Mouse (Mus musculus) frontal cortex, postnatal 10 days (tissue): ENCODE data around the gene Nav2.

Source experiments
- DNase-seq, 2 experiments: peaks; one replicate each; pipeline ENCODE4 v3.0.0; 2022; ENCODE audit warnings: low spot score in 2 of 2, mixed read lengths in 1 of 2

Nav2 gene

DNA sequence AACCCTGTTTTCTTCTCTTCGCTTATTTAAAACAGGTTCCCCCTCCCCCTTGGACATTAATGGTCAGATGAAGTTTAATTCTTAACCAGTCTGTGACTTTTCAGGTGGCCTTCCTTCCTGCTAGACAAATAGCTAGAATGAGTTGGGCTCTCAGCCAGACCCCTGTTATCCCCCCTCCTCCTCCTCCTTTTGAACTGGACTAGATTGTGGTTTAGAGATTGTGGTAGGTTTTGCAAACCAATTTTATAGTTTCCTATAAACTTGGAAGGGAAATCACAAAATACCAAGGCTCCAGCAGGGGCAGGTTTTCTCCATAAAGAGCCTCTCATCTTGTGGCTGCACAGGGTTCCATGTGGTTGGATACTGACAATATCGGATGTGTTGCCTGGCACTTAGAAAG, 606.5 kb downstream of the Nav2 start:
- no peak for DNase-seq

DNA sequence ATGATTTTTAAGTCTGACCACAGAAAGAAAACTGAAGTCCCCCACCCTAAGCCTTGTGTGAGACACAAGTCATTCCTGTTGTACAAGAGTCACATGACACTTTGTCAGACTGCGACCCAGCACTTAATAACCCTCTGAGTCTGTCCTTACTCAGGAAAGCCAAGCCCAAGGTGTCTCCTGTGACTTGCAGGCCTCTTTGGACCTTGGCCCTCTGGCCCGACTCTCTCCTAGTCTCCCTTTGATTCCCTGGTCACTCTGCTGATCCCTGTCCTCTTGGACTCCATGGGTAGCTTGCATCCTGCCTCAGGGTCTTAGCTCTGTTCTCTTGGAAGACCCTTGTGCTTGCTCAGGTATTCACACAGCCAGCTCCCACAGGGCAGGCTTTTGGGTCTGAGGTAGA, 612.0 kb downstream of the Nav2 start:
- no peak for DNase-seq

DNA sequence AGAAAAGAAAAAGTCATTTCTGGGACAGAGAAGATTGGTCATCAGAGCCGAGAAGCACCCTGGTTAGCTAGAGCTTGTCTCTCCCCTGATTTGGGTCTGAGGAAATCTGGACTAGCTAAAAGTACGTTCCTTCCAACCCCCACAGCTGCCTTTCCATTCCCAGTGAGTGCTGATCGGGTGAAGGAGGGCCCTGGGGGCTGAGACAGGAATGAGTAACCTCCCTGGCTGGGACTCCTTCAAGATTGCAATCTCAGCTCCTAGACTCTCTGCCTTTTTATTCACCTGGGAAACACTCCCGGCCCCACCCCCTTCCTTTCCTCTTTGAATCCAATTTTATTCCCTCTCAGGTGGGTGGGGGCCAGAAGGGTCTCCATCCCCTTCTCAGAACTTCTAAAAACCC, 612.8 kb downstream of the Nav2 start:
- no peak for DNase-seq

DNA sequence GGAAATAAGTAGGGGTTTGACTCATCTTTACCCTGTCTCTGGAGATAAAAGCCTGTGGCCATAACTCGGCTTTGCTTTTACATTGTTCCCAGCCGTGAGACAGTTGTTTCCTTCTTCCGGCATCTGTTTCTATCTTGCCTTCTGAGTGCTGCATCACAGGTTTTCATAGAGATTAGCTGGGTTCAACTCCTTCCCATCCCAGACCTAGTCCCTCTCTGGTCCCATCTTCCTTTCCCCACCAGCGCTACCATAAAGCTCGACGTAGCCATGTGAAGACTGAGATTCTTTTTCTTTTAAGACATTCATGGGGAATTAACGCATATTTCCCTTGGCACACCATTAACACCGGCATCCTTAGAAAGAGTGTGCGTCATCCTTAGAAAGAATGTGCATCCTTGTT, 613.5 kb downstream of the Nav2 start:
- DNase-seq = no peak

DNA sequence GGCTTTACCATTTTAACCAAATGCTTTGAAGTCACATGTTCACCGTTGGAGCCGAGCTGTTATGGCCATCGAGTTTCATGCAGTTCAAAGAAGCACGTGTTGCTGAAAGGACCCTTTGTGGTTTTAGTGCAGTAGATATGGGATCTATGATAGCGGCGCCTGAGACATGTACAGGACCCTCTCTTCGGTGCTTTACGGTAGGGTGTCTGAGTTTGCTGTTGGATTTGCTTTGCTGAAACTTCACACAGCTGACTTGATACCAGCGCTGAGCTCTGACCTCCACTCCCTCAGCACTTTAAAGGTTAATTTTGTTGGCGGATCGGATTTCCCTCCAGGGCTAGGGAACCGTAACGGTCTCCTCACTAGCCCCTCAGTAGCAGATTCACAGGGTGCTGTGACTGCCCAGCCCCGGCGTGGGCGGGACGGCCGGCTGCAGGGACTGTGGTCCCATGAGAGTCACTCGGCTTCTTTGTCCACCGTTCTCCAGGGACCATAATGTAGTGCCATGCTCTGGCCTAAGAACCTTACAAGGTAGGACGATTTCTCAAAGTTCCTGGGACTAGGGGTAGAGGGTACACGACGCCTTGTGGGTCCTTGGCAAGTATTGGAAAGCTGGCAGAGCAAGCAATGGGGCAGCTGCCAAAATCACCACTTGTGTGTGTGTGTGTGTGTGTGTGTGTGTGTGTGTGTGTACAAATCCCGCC, 614.0 kb downstream of the Nav2 start:
- no peak for DNase-seq

DNA sequence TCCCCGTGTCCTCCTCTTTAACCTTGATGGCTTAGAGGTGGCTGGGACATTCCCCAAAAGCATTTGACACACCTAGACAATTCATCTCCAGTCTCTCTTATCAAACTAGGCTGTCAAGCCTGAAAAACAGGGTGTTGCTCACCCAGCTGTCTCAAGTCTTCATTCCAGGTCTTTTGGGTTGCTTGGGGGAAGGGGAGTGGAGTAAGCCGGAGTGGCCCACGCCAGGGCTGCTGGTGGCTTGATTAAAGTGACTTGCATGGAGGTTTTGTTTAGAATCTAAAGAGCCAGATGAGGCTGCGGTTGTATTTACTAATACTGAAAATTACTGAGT, 614.6 kb downstream of the Nav2 start:
- no peak for DNase-seq

DNA sequence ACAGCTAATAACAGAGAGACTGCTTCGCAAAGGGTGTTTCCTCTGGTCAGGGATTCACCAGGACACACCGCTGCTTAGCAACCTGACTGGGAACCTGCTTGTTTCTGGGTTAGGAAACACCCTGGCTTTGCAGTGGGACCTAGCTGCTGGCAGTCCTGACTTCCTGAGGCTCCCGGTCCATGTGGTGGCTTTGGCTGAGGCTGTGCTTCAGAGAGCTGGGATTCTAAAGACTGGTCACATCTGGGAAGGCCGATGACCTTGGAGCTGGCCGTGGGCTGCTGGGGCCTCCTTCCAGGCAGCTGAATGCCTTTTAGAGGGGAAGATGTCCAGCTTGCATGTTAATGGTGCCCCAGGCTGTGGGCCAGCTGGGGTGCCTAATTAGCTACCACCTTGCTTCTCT, 615.2 kb downstream of the Nav2 start:
- no peak for DNase-seq

DNA sequence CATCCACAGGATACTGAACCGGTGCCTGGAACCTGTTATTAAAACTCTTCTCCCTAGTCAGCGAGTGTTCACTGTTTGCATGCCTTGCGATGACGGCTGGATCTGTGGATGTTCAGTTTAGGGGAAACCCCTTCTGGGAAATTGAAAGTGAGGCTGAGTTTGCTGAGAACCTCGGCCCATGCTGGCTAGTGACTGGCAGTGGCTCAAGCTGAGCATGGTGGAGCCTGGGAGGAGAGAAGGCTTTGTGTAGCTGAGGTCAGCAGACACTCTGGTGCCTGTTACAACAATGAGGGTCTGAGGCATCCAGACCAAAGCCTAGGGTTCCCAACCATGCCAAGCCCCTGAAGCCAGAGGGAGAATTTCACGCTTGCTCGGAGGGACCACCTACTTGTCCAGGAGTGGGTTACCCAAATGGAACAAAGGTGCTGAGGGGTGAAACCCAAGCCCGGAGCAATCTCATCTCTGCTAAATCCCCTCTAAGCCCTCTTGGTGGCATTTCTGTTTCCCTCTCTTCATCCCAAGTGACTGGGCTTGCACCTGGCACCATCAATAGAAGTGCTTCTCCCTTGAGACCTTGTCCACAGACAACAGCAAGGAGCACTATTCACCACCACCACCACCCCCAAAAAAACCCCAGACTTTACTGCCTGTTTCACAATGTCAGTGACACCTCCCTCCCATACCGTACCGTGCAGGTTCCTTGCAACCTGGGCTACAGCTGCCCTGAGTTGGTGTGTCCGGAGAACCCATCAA, 617.0 kb downstream of the Nav2 start:
- DNase-seq = no peak

DNA sequence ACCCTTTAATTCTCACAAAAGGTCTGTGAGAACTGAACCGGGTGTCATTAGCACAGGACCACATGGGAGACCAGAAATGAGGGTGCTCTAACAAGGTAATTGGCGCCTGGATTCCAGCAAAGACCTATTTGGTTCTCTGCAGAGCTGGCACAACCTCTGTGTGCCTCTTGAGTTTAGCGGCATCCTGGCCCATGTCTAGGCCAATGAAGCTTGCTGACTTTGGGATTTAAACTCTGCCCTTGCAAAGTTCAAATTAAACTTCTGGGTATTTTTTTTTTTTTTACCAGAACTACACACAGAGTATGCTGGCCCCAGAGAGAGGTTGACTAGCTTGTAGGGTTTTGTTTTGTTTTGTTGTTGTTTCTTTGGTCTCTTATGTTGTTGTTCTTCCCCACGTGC, 617.6 kb downstream of the Nav2 start:
- no peak for DNase-seq

DNA sequence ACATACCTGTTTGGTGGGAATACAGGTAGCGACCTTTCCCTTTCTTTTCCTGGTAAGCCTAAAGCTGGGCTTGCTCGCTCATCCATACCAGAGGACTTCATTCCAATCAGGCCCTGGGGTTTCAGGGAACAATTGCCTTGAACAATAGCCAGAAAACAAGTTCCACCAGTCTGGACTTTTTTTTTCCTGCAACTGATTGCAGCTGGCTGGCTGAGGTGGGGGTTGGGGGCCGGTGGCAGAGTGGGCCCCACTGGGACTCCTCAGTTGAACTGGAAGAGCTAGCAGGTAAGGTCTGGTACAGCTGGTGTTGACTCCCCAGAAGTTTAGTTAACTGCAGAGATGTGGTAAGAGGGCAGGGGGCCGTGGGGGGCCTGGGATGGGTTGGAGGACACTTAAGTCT, 619.0 kb downstream of the Nav2 start:
- DNase-seq = no peak

DNA sequence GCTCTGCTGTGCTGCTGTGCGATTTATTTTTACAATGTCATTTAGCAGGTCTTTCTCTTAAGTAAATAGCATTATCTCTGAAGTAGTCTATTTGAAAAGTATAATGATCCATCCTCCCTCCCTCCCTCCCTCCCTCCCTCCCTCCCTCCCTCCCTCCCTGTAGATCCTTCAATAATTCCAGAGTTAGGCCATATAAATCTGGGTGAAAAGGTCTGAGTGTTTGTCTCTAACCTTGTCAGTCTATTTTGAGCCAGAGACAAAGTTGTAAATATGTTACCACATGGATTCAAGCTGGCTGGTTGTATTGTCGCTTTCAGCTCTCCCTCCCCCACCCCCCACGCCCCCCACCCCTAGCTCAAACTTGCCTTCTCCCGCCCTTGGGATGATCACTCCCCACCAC, 619.4 kb downstream of the Nav2 start:
- DNase-seq = no peak

DNA sequence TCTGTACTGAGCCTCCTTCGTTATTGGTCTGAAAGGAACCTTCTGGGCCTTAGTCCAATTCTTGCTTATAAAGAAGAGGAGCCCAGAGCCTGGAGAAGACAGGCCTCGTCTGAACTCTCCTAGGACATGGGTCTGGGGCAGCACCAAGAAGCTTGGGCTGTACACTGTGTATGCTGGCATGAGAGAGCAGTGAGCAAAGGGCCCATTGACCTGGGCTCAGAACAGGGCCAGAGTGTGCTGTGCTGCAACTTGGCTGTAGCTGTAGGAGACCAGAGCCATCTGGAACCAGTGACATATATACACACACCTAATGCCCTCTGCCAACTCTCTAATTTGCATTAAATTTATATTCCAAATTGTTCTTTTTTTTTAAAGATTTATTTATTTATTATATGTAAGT, 621.0 kb downstream of the Nav2 start:
- DNase-seq = no peak

DNA sequence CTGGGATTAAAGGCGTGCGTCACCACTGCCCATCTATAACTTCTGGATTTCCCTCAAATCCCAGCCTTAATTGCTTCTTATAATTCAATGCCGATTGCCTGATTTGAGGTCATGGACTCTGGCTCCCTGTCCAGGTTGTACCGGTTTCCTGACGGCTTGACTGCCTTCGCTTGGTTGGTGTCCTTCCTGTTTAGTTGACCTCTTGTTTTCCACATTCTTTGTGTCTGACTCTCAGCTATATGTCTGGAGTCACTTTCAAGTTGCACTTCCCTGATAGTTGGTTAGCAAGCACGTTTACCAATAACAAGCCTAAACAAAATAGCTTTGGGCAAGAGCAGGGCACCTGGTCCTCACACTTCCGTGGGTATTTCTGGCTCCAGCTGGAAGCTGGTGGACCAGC, 625.1 kb downstream of the Nav2 start:
- DNase-seq = no peak

DNA sequence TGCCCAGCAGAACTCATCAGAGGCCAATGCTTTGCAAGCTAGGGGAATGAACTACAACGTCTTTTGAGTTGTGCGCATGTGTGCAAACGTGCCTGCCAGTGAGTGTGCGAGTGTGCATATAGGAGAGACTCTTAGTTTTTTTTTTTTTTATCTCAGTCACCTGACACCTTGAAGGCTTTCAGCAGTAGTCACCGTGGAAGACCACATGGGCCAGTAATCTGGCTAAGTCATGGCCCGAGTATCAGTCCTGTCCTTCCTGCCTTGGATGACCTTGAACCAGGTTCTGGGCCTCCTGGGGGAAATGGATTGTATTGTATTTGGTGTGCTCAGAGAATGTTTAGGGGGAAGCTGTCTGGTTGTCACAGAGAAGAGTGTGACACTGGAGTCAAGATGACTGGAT, 625.7 kb downstream of the Nav2 start:
- no peak for DNase-seq

DNA sequence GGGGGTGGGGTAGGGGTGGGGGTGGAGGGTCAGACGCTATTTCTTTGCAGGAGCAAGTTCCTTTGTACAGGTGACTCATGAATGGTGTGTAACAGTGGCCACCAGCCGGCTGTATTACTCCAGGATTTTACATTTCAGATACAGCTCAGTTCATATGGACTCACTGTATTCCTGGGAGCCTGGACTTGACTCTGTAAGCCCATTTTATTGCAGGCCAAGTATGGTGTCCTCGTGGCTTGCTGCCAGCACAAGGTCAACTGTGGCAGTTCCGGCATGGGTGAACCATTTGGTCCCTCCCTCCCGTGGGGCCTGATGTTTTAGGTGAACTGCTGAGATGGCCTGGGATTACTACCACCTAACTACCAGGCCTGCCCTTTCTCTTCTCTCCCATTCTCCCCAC, 629.8 kb downstream of the Nav2 start:
- DNase-seq = no peak

DNA sequence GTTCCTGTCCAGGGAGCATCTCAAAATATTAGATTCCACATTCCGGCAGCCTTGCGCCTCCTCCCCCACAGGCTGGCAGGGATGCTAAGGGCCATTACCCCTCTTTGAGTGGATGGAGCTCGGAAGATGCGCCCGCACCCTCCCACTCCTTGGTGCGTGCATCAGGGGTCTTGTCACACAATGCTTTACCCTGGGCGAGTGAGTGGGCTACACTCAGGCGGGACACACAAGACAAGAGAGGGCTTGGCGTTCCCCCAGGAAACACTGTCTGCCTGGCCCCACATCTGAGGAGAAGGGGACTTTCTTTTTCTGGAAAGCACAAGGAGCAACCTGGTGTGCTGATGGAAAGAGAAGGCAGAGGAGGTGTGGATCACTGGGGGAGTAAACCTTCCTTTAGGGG, 631.7 kb downstream of the Nav2 start:
- DNase-seq = no peak

DNA sequence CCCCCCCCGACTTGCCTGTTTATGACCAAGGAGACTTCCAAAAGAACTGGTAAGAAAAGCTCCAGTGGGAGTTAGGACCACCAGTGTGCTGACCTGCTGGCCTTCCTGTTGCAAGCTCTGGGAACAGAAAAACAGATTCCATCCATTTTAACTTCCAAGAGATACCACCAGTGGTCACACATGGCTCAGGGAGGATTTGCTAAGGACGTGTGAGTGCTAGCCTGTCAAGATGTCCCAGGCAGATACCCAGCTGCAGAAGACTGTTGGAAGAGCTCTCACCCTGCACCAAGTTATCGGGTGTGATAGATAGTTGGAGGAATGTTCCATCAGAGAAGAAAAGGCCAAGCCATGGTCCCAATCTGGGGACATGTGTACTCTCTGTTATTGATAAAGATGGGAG, 633.6 kb downstream of the Nav2 start:
- no peak for DNase-seq

DNA sequence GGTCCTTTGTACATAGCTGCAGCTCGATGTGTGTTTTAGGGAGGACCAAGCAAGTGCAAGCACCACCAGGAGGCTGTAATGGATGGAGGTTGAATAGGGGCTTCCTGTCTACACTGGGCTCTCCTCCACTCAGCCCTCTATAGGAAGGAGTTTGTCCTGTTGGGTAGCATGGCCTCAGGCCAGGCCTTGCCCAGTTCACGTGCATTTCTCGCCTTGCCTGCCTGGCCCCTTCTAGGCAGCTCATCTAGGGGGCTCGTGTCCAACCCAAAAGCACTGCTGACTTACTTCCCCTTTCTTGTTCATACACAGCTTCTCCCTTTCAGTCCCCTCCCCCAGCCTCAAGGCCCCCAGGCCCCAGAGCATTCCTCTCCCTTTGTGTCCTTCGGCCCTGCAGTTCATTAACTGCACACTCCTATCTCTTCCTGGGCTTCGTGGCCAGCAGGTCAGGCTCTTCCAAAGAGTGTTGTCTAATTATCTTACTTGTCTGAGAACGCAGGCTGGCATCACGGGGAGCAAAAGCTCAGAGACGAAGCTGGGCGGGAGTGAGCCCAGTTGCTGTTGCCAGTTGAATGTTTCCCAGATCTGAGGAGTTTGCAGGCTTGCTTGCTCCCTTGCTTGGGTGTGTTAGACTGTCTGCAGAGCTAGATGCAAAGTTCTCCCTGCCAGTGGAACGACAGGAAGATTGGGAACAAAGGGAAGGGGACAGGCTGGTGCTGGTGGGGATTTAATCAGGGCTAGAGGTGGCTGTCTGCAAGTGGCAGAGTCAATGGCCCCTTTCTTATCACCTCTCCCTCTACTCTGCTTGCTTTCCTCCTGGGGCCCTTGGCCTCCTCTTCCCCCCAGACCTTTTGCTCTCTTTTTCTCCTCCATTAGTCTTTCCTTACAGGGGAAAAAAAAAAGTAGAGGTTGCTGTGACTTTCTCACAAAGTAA, 636.5 kb downstream of the Nav2 start:
- no peak for DNase-seq

DNA sequence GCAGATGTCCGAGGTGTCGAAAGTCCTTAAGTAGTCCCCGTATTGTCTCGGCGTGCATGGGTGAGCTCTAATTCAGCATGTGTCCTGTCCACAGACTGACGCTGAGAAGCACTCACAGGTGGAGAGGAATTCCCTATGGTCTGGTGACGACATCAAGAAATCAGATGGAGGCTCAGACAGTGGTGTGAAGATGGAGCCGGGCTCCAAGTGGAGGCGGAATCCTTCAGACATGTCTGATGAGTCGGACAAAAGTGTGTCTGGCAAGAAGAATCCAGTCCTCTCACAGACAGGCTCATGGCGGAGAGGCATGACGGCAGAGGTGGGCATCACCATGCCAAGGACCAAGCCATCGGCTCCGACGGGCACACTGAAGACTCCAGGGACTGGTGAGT, 637.2 kb downstream of the Nav2 start:
- no peak for DNase-seq

DNA sequence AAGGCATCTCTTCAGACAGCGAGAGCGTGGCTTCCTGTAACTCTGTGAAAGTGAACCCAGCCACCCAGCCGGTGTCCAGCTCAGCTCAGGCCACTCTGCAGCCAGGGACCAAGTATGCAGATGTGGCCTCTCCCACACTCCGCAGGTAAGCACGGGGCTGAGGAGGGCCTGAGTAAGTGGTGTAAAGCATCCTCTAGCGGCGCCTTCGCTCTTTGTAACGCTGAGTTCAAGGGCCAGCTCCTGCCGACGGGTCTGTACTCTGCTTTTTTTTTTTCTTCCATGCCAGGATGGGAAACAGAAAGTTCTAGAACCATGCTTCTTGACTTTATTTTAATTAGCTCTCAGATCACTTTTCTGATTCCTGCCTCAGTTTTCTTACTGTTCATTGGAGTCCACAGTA, 639.9 kb downstream of the Nav2 start:
- no peak for DNase-seq

DNA sequence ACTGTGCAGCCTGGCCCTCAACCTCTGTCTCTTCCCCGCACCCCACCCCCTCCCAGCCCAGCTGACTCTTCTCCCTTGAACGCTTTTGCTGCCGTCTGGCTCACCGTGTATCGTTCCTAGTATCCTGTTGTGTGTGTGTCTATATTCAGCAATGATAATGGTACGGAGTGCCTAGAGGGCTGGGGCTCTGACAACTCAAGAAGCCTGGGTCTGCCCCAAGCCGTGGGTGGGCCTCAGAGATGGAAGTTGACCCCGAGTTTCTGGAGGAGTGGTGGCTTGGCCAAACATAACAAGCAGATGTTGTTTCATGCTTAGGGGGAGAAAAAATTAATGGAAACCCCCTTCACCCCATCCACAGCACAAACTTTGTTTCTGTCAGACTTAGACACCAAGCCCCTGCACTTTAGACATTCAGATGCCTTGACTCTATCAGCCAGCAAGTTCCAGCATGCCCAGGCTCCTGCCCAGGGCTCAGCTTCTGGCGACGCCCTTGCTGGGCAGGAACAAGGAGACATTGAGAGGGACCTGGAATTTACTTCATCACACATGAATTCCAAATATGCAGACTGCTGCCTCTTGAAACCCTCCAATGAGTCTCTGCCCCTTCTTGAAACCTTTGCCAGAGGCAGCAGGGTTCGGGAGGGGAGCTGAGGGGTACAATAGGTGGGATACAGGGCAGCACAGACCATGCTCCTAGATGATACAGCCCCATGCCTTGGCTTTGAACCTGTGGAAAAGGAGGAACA, 644.9 kb downstream of the Nav2 start:
- DNase-seq = no peak

DNA sequence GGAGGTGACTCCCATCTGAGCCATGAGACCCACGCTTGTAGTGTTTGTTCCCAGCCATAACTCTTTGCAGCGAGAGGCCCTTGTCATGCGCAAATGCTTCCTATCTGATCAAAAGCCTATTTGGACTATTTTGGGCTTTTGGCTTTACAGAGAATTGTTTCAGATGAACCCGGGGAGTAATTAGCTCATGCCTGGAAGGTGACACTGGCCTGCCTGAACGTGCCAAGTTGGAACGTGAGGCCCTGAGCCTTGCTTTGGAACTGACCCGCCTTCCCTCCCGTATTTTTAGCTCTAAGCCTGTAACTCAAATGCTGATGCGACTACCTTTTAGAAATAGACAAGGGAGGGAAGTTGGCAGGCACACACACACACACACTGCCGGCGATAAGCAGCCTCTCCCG, 649.7 kb downstream of the Nav2 start:
- DNase-seq = no peak
